Mouse (Mus musculus): ENCODE results near the gene Klc4. TPM values are rescaled to one million over a fixed set of nuclear protein-coding genes. Genes with fewer than 3 reads are reported as not detected.

Klc4 gene
- polyA plus RNA-seq, 1 experiment from 2014 or later: 23.8 TPM

DNA sequence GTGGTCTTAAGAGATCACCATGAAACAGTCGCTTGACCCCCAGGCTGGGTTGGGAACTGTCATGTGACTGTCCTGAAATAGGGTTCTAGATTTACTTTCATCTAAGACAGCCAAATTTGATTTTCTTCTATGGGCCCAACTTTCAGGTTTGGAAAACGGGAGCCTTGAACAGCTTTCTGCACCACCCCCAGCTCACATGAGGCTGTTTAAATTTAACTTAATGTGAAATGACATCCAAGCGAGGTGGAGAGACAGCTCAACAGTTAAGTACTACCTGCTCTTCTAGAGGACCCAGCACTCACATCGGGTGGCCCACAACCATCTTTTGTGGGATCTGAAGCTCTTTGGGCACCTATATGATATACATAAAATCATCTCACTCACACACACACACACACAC is 46.9 kb downstream of the Klc4 start:
- Histone ChIP-seq H3K27ac (replicated peaks; ENCODE audit: low read depth, low read length) (no peak overlapping the region), H3K4me2 (ENCODE audit: low read depth, severe bottlenecking) (no peak overlapping the region), H3K9ac (ENCODE audit: low read length) (no peak overlapping the region), H3K4me3 (ENCODE audit: low read depth, low read length) (no peak overlapping the region), H3K9me3 (ENCODE audit: control insufficient read depth, low read length) (no peaks in the 10 kb centered on the region), H3K4me1 (ENCODE audit: control insufficient read depth, insufficient read depth, low read length) (peaks cover 18% of the 10 kb centered on the region), H3K27me3 (ENCODE audit: control insufficient read depth, insufficient read depth, low read length) (no peaks in the 10 kb centered on the region), H3K36me3 (ENCODE audit: control insufficient read depth, insufficient read depth, low read length) (no peaks in the 10 kb centered on the region; the same call in 1 of the 2 replicates)
- ATAC-seq (ENCODE audit: insufficient number of reproducible peaks, low FRiP score, low TSS enrichment, low read depth): no peak
- 88% methylated on average over 4 of the region's 4 CpGs for WGBS
- no peak for DNase-seq (ENCODE audit: low spot score)

DNA sequence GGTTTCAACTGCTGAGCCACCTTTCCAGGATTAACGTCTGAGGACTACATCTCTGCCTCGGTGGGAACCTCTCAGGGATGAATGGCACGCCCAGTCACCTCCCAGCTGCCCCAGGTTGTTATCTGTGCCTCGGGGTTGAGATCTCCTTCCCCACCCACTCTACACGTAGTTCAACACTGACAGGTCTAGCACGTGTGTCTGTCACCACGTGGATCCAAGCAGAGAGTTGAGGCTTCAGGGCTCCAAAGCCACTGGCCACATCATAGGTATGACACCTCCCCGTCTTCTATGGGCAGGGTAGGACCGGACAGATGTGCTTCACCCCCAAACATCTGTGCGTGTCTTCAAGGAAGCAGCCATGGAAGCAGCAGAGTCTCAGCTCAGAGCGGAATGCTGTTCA is 47.9 kb downstream of the Klc4 start:
- Histone ChIP-seq H3K27ac (replicated peaks; ENCODE audit: low read depth, low read length) (no peak overlapping the region), H3K27me3 (ENCODE audit: control insufficient read depth, insufficient read depth, low read length) (no peaks in the 10 kb centered on the region), H3K4me2 (ENCODE audit: low read depth, severe bottlenecking) (no peak overlapping the region), H3K4me1 (ENCODE audit: control insufficient read depth, insufficient read depth, low read length) (peaks cover 18% of the 10 kb centered on the region), H3K9ac (ENCODE audit: low read length) (no peak overlapping the region), H3K4me3 (ENCODE audit: low read depth, low read length) (no peak overlapping the region), H3K9me3 (ENCODE audit: control insufficient read depth, low read length) (no peaks in the 10 kb centered on the region), H3K36me3 (ENCODE audit: control insufficient read depth, insufficient read depth, low read length) (no peaks in the 10 kb centered on the region; the same call in 1 of the 2 replicates)
- no peak for DNase-seq (ENCODE audit: low spot score)
- no peak for ATAC-seq (ENCODE audit: insufficient number of reproducible peaks, low FRiP score, low TSS enrichment, low read depth)
- 90% methylated on average over 11 of the region's 11 CpGs for WGBS

DNA sequence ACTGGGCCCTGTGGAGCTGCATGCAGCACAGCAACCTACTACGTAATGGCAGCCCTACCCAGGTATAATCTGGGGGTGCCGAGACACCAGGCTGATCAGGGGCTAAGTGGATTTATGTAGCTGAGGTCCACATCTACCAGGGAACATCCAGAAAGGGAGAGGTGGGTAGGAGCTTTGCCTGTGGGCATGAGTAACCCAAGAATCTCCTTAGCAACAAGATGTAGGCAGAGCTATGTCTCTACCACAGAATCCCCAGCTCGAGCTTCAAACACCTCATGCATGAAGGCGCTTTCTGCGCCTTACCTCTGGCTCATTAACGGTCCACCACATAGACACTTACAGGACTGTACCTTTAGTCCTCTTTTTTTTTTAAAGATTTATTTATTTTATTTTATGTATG is 50.5 kb downstream of the Klc4 start:
- Histone ChIP-seq H3K27ac (replicated peaks; ENCODE audit: low read depth, low read length) (peak overlapping the region; percentile 70), H3K4me2 (ENCODE audit: low read depth, severe bottlenecking) (no peak overlapping the region), H3K36me3 (ENCODE audit: control insufficient read depth, insufficient read depth, low read length) (peaks cover 2% of the 10 kb centered on the region; the same call in 1 of the 2 replicates), H3K9me3 (ENCODE audit: control insufficient read depth, low read length) (no peaks in the 10 kb centered on the region), H3K9ac (ENCODE audit: low read length) (peak overlapping the region; percentile 17; the same call in 1 of the 2 replicates), H3K4me3 (ENCODE audit: low read depth, low read length) (no peak overlapping the region), H3K4me1 (ENCODE audit: control insufficient read depth, insufficient read depth, low read length) (peaks cover 12% of the 10 kb centered on the region), H3K27me3 (ENCODE audit: control insufficient read depth, insufficient read depth, low read length) (no peaks in the 10 kb centered on the region)
- no peak for ATAC-seq (ENCODE audit: insufficient number of reproducible peaks, low FRiP score, low TSS enrichment, low read depth)
- DNase-seq (ENCODE audit: low spot score): no peak
- 81% methylated on average over 6 of the region's 6 CpGs for WGBS

DNA sequence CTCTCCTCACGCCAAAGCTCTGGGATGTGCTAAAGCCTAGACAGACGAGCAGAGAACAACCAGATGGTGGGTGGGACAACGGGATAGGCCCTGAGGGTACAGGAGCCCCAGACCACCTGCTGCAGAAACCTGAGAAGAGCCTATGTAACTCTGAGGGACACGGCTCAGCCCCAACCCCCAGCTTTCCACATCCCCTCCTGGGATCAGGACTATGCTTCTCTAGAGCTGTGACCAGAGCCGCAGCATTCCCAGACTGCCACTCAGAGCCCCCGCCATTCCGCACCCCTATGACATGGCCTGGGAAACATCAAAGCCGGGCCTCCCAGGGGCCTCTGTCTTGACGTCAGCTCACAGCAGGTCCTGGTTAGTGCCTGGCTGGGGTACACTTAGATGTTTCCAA is 51.2 kb downstream of the Klc4 start:
- Histone ChIP-seq H3K4me3 (ENCODE audit: low read depth, low read length) (no peak overlapping the region), H3K4me1 (ENCODE audit: control insufficient read depth, insufficient read depth, low read length) (peaks cover 12% of the 10 kb centered on the region), H3K9ac (ENCODE audit: low read length) (no peak overlapping the region; the same call in 1 of the 2 replicates), H3K4me2 (ENCODE audit: low read depth, severe bottlenecking) (no peak overlapping the region; the same call in 1 of the 2 replicates), H3K9me3 (ENCODE audit: control insufficient read depth, low read length) (no peaks in the 10 kb centered on the region), H3K27me3 (ENCODE audit: control insufficient read depth, insufficient read depth, low read length) (no peaks in the 10 kb centered on the region), H3K36me3 (ENCODE audit: control insufficient read depth, insufficient read depth, low read length) (peaks cover 2% of the 10 kb centered on the region; the same call in 1 of the 2 replicates), H3K27ac (replicated peaks; ENCODE audit: low read depth, low read length) (peak overlapping the region; percentile 70)
- ATAC-seq (ENCODE audit: insufficient number of reproducible peaks, low FRiP score, low TSS enrichment, low read depth) (peak; percentile 74), DNase-seq (ENCODE audit: low spot score) (peak; percentile 56)
- 7% methylated on average over 9 of the region's 9 CpGs for WGBS

DNA sequence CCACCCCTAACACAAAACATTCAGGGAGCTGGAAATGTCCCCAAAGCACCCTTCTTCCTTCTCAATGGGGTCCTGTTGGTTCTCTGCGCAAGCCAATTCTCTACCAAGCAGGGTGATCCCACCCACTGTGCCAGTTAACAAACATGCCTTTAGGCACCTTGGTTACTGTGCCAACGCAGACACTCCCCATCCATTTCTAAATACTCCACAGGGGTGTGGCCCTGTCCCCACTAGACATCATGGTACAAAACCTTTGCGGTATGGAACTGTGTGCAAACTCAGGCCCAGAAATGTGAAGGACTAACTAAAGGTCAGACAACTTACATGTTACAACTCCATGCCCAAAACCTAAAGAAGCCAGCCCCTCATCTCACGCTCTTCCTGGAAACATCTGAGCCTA is 52.7 kb downstream of the Klc4 start:
- ATAC-seq (ENCODE audit: insufficient number of reproducible peaks, low FRiP score, low TSS enrichment, low read depth) (no peak), DNase-seq (ENCODE audit: low spot score) (no peak)
- 93% methylated on average over 4 of the region's 4 CpGs for WGBS
- Histone ChIP-seq H3K27me3 (ENCODE audit: control insufficient read depth, insufficient read depth, low read length) (no peaks in the 10 kb centered on the region), H3K9ac (ENCODE audit: low read length) (no peak overlapping the region), H3K4me2 (ENCODE audit: low read depth, severe bottlenecking) (no peak overlapping the region), H3K36me3 (ENCODE audit: control insufficient read depth, insufficient read depth, low read length) (peaks cover 5% of the 10 kb centered on the region; the same call in 1 of the 2 replicates), H3K27ac (replicated peaks; ENCODE audit: low read depth, low read length) (no peak overlapping the region), H3K4me3 (ENCODE audit: low read depth, low read length) (no peak overlapping the region), H3K4me1 (ENCODE audit: control insufficient read depth, insufficient read depth, low read length) (peaks cover 12% of the 10 kb centered on the region), H3K9me3 (ENCODE audit: control insufficient read depth, low read length) (no peaks in the 10 kb centered on the region)

DNA sequence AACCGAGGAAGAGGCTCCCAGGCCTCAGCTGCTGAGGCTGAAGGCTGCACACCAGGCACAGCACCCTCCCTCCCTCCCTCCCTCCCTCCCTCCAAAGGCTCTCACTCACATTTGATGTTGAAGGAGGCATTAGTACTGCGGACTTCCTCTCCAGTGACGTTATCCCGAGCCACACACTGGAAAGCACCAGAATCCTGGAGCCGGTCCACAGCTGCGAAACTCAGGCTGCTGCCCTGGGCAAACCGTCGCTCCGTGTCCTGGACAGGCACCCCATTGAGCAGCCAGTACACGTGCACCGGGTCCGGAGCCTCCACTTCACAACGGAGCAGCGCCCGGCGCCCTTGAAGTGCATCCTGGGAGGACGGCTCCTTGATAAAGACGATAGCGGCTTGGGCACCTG is 54.4 kb downstream of the Klc4 start:
- Histone ChIP-seq H3K9ac (ENCODE audit: low read length) (no peak overlapping the region), H3K27me3 (ENCODE audit: control insufficient read depth, insufficient read depth, low read length) (no peaks in the 10 kb centered on the region), H3K9me3 (ENCODE audit: control insufficient read depth, low read length) (no peaks in the 10 kb centered on the region), H3K4me3 (ENCODE audit: low read depth, low read length) (no peak overlapping the region), H3K4me2 (ENCODE audit: low read depth, severe bottlenecking) (no peak overlapping the region), H3K4me1 (ENCODE audit: control insufficient read depth, insufficient read depth, low read length) (peaks cover 12% of the 10 kb centered on the region), H3K36me3 (ENCODE audit: control insufficient read depth, insufficient read depth, low read length) (peaks cover 12% of the 10 kb centered on the region), H3K27ac (replicated peaks; ENCODE audit: low read depth, low read length) (no peak overlapping the region)
- ATAC-seq (ENCODE audit: insufficient number of reproducible peaks, low FRiP score, low TSS enrichment, low read depth): no peak
- 84% methylated on average over 19 of the region's 19 CpGs for WGBS
- no peak for DNase-seq (ENCODE audit: low spot score)

GRCm38 (mm10) chr17:46590439-46590838 is 55.4 kb downstream of the Klc4 start:
- no peak for ATAC-seq (ENCODE audit: insufficient number of reproducible peaks, low FRiP score, low TSS enrichment, low read depth)
- Histone ChIP-seq H3K4me1 (ENCODE audit: control insufficient read depth, insufficient read depth, low read length) (peaks cover 12% of the 10 kb centered on the region), H3K9ac (ENCODE audit: low read length) (no peak overlapping the region), H3K27me3 (ENCODE audit: control insufficient read depth, insufficient read depth, low read length) (no peaks in the 10 kb centered on the region), H3K4me2 (ENCODE audit: low read depth, severe bottlenecking) (no peak overlapping the region), H3K9me3 (ENCODE audit: control insufficient read depth, low read length) (no peaks in the 10 kb centered on the region), H3K4me3 (ENCODE audit: low read depth, low read length) (no peak overlapping the region), H3K36me3 (ENCODE audit: control insufficient read depth, insufficient read depth, low read length) (peaks cover 18% of the 10 kb centered on the region), H3K27ac (replicated peaks; ENCODE audit: low read depth, low read length) (no peak overlapping the region)
- WGBS: 95% methylated on average over 7 of the region's 7 CpGs
- DNase-seq (ENCODE audit: low spot score): no peak

- H3K4me3 ChIP-seq (ENCODE audit: low read depth, low read length): no peak overlapping the region
- no peaks in the 10 kb centered on the region for H3K27me3 ChIP-seq (ENCODE audit: control insufficient read depth, insufficient read depth, low read length)
- H3K9ac ChIP-seq (ENCODE audit: low read length): no peak overlapping the region
- ATAC-seq (ENCODE audit: insufficient number of reproducible peaks, low FRiP score, low TSS enrichment, low read depth) (no peak), DNase-seq (ENCODE audit: low spot score) (no peak)
- no peaks in the 10 kb centered on the region for H3K9me3 ChIP-seq (ENCODE audit: control insufficient read depth, low read length)
- WGBS: 94% methylated on average over 16 of the region's 16 CpGs
- peaks cover 5% of the 10 kb centered on the region for H3K4me1 ChIP-seq (ENCODE audit: control insufficient read depth, insufficient read depth, low read length)
- no peak overlapping the region for H3K27ac ChIP-seq (replicated peaks; ENCODE audit: low read depth, low read length)
- peaks cover 20% of the 10 kb centered on the region for H3K36me3 ChIP-seq (ENCODE audit: control insufficient read depth, insufficient read depth, low read length)
- H3K4me2 ChIP-seq (ENCODE audit: low read depth, severe bottlenecking): no peak overlapping the region
Measured at GRCm38 (mm10) chr17:46589635-46590314, 56.0 kb downstream of the Klc4 start.

DNA sequence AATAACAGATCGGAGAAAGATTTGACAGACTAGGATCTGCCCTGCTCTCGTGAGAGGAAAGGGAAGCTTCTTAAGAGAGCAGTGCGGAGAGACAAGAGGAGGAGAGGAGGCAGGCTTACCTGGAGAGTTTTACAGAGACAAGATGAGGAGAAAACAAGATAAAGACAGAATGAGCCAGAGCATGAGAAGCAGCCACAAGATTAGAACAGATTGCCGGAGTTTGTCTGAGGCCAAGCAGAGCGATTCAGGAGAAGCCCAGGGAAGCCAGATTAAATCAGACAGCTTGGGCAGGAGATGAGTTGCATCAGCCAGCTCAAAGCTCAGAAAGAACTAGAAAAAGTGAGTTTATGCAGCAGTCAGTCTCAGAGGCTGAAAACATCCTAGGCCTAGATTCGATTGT is 56.9 kb downstream of the Klc4 start:
- H3K9me3 ChIP-seq (ENCODE audit: control insufficient read depth, low read length): no peaks in the 10 kb centered on the region
- H3K9ac ChIP-seq (ENCODE audit: low read length): no peak overlapping the region
- no peaks in the 10 kb centered on the region for H3K27me3 ChIP-seq (ENCODE audit: control insufficient read depth, insufficient read depth, low read length)
- ATAC-seq (ENCODE audit: insufficient number of reproducible peaks, low FRiP score, low TSS enrichment, low read depth): no peak
- no peak overlapping the region for H3K4me3 ChIP-seq (ENCODE audit: low read depth, low read length)
- DNase-seq (ENCODE audit: low spot score): no peak
- WGBS: 94% methylated on average over 6 of the region's 6 CpGs
- no peaks in the 10 kb centered on the region for H3K4me1 ChIP-seq (ENCODE audit: control insufficient read depth, insufficient read depth, low read length)
- no peak overlapping the region for H3K4me2 ChIP-seq (ENCODE audit: low read depth, severe bottlenecking)
- H3K27ac ChIP-seq (replicated peaks; ENCODE audit: low read depth, low read length): no peak overlapping the region
- peaks cover 20% of the 10 kb centered on the region for H3K36me3 ChIP-seq (ENCODE audit: control insufficient read depth, insufficient read depth, low read length)

Data from limb, embryonic 11.5 days (tissue).